Mouse (Mus musculus): Measurements from ENCODE around the gene Hivep1. TPM values are rescaled to one million over a fixed set of nuclear protein-coding genes. Genes with fewer than 3 reads are reported as not detected.

Gene Hivep1
- total and polyA plus RNA-seq, 3 experiments, result 7.5 to 53.3 (median 24.9) TPM

DNA sequence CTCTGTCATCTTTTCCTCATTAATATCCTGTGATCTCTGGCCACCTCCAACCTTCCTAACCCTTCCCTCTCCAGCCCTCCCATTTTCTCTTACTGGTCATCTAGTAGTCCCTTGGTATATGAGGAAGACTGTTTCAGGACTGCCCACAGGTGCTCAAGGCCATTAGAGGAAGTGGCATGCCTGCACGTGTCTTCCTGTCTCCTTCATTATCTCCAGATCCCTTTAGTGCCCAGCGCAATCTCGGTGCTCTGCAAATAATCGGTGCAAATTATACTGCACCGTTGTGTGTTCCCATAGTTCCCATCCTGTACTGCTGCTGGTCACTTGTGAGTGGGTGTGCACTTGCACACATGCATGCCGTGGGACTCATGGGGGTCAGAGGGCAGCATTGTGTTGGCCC is 19.2 kb downstream of the Hivep1 start:
- DNase-seq (ENCODE audit: extremely low read depth), result no peak
- Histone ChIP-seq H3K4me2 (ENCODE audit: insufficient read depth, low read depth, poor library complexity, severe bottlenecking) (no peak overlapping the region), H3K36me3 (replicated peaks in 1 of 2; ENCODE audit: control insufficient read depth in 1 of 2, insufficient read depth in 1 of 2, low read length in 1 of 2) (peaks cover 79 to 95% of the 10 kb centered on the region in 2 experiments), H3K9ac (ENCODE audit: insufficient read depth, low read depth) (no peak overlapping the region), H3K9me3 (replicated peaks; ENCODE audit: low read length) (no peaks in the 10 kb centered on the region), H3K4me1 (ENCODE audit: control insufficient read depth in 1 of 2, insufficient read depth in 2 of 2) (peaks cover 27 to 79% of the 10 kb centered on the region in 2 experiments), H3K27me3 (replicated peaks) (no peaks in the 10 kb centered on the region), H3K27ac (ENCODE audit: insufficient read depth, low read depth) (no peak overlapping the region), H3K79me2 (replicated peaks; ENCODE audit: control insufficient read depth, extremely low read depth, insufficient read depth, poor library complexity, severe bottlenecking) (peaks cover 90% of the 10 kb centered on the region), H3K4me3 (replicated peaks in 1 of 3; ENCODE audit: low read depth in 2 of 3, low read length in 2 of 3, poor library complexity in 1 of 3) (no peak overlapping the region)
- TF ChIP-seq ZKSCAN1 (IDR thresholded peaks at IDR 0.05; ENCODE audit: borderline replicate concordance, low read depth, low read length) (no peak), BHLHE40 (IDR thresholded peaks at IDR 0.05; ENCODE audit: low read depth, low read length) (peak; percentile 46; the same call in 1 of the 2 replicates)
- dilution Hi-C loops (cut with MboI; ENCODE audit: extremely low pct_ligation_motif_present, extremely low pct_unique_long_range_greater_than_20kb, low sequenced_read_pairs), result no loop called here
- in situ Hi-C loops (cut with MboI; ENCODE audit: low pct_ligation_motif_present, low pct_unique_long_range_greater_than_20kb, low sequenced_read_pairs), result no loop called here

- Histone ChIP-seq H3K27ac (ENCODE audit: insufficient read depth, low read depth) (no peak overlapping the region), H3K79me2 (replicated peaks; ENCODE audit: control insufficient read depth, extremely low read depth, insufficient read depth, poor library complexity, severe bottlenecking) (peaks cover 82% of the 10 kb centered on the region), H3K9me3 (replicated peaks; ENCODE audit: low read length) (no peaks in the 10 kb centered on the region), H3K27me3 (replicated peaks) (no peaks in the 10 kb centered on the region), H3K4me2 (ENCODE audit: insufficient read depth, low read depth, poor library complexity, severe bottlenecking) (no peak overlapping the region), H3K9ac (ENCODE audit: insufficient read depth, low read depth) (no peak overlapping the region), H3K4me3 (replicated peaks in 1 of 3; ENCODE audit: low read depth in 2 of 3, low read length in 2 of 3, poor library complexity in 1 of 3) (no peak overlapping the region), H3K36me3 (replicated peaks in 1 of 2; ENCODE audit: control insufficient read depth in 1 of 2, insufficient read depth in 1 of 2, low read length in 1 of 2) (peaks cover 81 to 95% of the 10 kb centered on the region in 2 experiments), H3K4me1 (ENCODE audit: control insufficient read depth in 1 of 2, insufficient read depth in 2 of 2) (peaks cover 36 to 90% of the 10 kb centered on the region in 2 experiments)
- dilution Hi-C loops (cut with MboI; ENCODE audit: extremely low pct_ligation_motif_present, extremely low pct_unique_long_range_greater_than_20kb, low sequenced_read_pairs) (no loop called here), in situ Hi-C loops (cut with MboI; ENCODE audit: low pct_ligation_motif_present, low pct_unique_long_range_greater_than_20kb, low sequenced_read_pairs) (no loop called here)
- no peak for DNase-seq (ENCODE audit: extremely low read depth)
- no peak for TF ChIP-seq ZNF384 (IDR thresholded peaks at IDR 0.05; ENCODE audit: low read depth, low read length)
- TF ChIP-seq POLR2A (IDR thresholded peaks at IDR 0.05; ENCODE audit: low read depth, low read length), result no peak
Observed at GRCm38 (mm10) chr13:42073285-42073684, 21.5 kb downstream of the Hivep1 start.

- Histone ChIP-seq H3K4me1 (ENCODE audit: control insufficient read depth in 1 of 2, insufficient read depth in 2 of 2) (peaks cover 26 to 75% of the 10 kb centered on the region in 2 experiments), H3K9me3 (replicated peaks; ENCODE audit: low read length) (no peaks in the 10 kb centered on the region), H3K36me3 (replicated peaks in 1 of 2; ENCODE audit: control insufficient read depth in 1 of 2, insufficient read depth in 1 of 2, low read length in 1 of 2) (peaks cover 76 to 96% of the 10 kb centered on the region in 2 experiments), H3K27ac (ENCODE audit: insufficient read depth, low read depth) (no peak overlapping the region), H3K27me3 (replicated peaks) (no peaks in the 10 kb centered on the region), H3K79me2 (replicated peaks; ENCODE audit: control insufficient read depth, extremely low read depth, insufficient read depth, poor library complexity, severe bottlenecking) (peaks cover 81% of the 10 kb centered on the region), H3K4me3 (replicated peaks in 1 of 3; ENCODE audit: low read depth in 2 of 3, low read length in 2 of 3, poor library complexity in 1 of 3) (no peak overlapping the region), H3K4me2 (ENCODE audit: insufficient read depth, low read depth, poor library complexity, severe bottlenecking) (no peak overlapping the region), H3K9ac (ENCODE audit: insufficient read depth, low read depth) (no peak overlapping the region)
- TF ChIP-seq HCFC1 (IDR thresholded peaks at IDR 0.05; ENCODE audit: low read depth, low read length) (no peak), POLR2AphosphoS2 (IDR thresholded peaks at IDR 0.05; ENCODE audit: low read depth, low read length) (no peak), SMC3 (IDR thresholded peaks at IDR 0.05; ENCODE audit: low read depth, low read length) (no peak), CHD1 (IDR thresholded peaks at IDR 0.05; ENCODE audit: low read depth, low read length) (no peak), E2F4 (IDR thresholded peaks at IDR 0.05; ENCODE audit: insufficient replicate concordance, low read depth, low read length) (no peak), JUND (conservative IDR thresholded peaks at IDR 0.05; ENCODE audit: low read depth, low read length) (no peak)
- DNase-seq (ENCODE audit: extremely low read depth), result no peak
- in situ Hi-C loops (cut with MboI; ENCODE audit: low pct_ligation_motif_present, low pct_unique_long_range_greater_than_20kb, low sequenced_read_pairs) (no loop called here), dilution Hi-C loops (cut with MboI; ENCODE audit: extremely low pct_ligation_motif_present, extremely low pct_unique_long_range_greater_than_20kb, low sequenced_read_pairs) (no loop called here)
Observed at GRCm38 (mm10) chr13:42075546-42075945, 23.7 kb downstream of the Hivep1 start.

Data from CH12.LX (cell line).